Mouse (Mus musculus) megakaryocyte, embryonic 14.5 days (primary cell): ENCODE data around the gene Mocs1.

ENCODE experiments used
- FLI1 ChIP-seq: IDR thresholded peaks from 2 replicates; pipeline ENCODE4 v1.6.1; 2012; ENCODE audit warnings: low read length, inconsistent platforms, mixed read lengths
- GATA1 ChIP-seq: IDR thresholded peaks from 3 replicates; pipeline ENCODE4 v1.6.1; 2012; ENCODE audit warnings: mixed read lengths, low read length, inconsistent platforms, borderline replicate concordance

DNA sequence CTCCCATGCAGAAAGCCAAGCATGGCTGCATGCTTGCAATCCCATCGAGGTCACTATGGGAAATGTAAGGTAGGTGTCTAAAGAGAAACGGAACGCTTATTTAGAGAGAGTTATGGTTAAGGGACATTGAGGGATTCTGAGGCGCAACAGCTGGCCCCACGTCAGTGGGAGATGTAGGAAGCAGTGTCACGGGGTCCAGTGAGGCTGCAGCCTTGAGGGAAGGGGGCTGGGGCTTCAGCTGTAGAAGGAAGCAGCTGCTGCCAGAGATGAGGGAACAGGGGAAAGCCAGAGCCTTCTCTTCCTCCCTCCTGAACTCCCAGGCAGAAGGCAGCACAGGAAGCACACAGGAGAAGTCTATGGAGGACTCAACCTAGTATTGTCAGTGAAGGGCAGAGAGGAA, 22.8 kb downstream of the Mocs1 start:
- no peak for TF ChIP-seq GATA1
- no peak for TF ChIP-seq FLI1
